In genomic region chr17:14184192-14184814, GRCm38 (mm10) we compare ENCODE assay signal across 22 mouse cellular contexts. TPM values are rescaled to one million over a fixed set of nuclear protein-coding genes. Genes with fewer than 3 reads are reported as not detected.
DNase-seq lines count a peak whose midpoint lies in the region; ATAC-seq and TF ChIP-seq lines count a peak whose summit lies in the region.
"Had no signal": no experiment of that assay in that cellular context is flagged by ENCODE, and none has a peak within 500 bp of the region (broad histone marks: within the 10 kb centered on the region; RNA-seq: fewer than 3 reads in every experiment).

No protein-coding gene starts in this region.

- no peaks in the 10 kb centered on the region for H3K36me3 ChIP-seq in intestine, embryonic 16.5 days (ENCODE audit: control insufficient read depth, insufficient read depth, low read length)
- no peaks in the 10 kb centered on the region for H3K36me3 ChIP-seq in intestine, embryonic 15.5 days
- no peaks in the 10 kb centered on the region for H3K36me3 ChIP-seq in limb, embryonic 12.5 days
- no peaks in the 10 kb centered on the region for H3K36me3 ChIP-seq in limb, embryonic 10.5 days
- H3K36me3 ChIP-seq in intestine, postnatal 0 days (ENCODE audit: control insufficient read depth, insufficient read depth), result no peaks in the 10 kb centered on the region
- H3K36me3 ChIP-seq: forebrain, embryonic 15.5 days; heart, embryonic 15.5 days; hindbrain, embryonic 13.5 days had no signal

- TF ChIP-seq CTCF in Patski (IDR thresholded peaks at IDR 0.05), result no peak
- TF ChIP-seq CTCF in intestine, postnatal 0 days (IDR thresholded peaks at IDR 0.05; ENCODE audit: low read depth), result no peak
- TF ChIP-seq CTCF in cerebellum, adult 2 months (IDR thresholded peaks at IDR 0.05; ENCODE audit: borderline replicate concordance, insufficient read depth, low read depth, low read length), result no peak

- POLR2A ChIA-PET in Patski (lab: Charles Lee), result no interaction called here

- no peak overlapping the region for H3K9ac ChIP-seq in intestine, embryonic 16.5 days (ENCODE audit: low read depth, low read length)
- H3K9ac ChIP-seq in intestine, embryonic 15.5 days, result no peak overlapping the region
- no peak overlapping the region for H3K9ac ChIP-seq in limb, embryonic 12.5 days (replicated peaks)
- H3K9ac ChIP-seq in intestine, postnatal 0 days (ENCODE audit: low read depth, low read length), result no peak overlapping the region
- H3K9ac ChIP-seq: forebrain, embryonic 15.5 days; heart, embryonic 15.5 days; hindbrain, embryonic 13.5 days had no signal

- 91% methylated on average over 4 of the region's 4 CpGs for WGBS in intestine, embryonic 16.5 days
- 79% methylated on average over 4 of the region's 4 CpGs for WGBS in intestine, embryonic 15.5 days
- 95% methylated on average over 4 of the region's 4 CpGs for WGBS in limb, embryonic 12.5 days
- 90% methylated on average over 4 of the region's 4 CpGs for WGBS in limb, embryonic 10.5 days
- WGBS in intestine, postnatal 0 days, result 85% methylated on average over 4 of the region's 4 CpGs
- 95% methylated on average over 4 of the region's 4 CpGs for WGBS in cerebellum, adult 2 months

- no peak for TF ChIP-seq POLR2A in cerebellum, adult 2 months (IDR thresholded peaks at IDR 0.05; ENCODE audit: borderline replicate concordance, insufficient read depth, low read length)

- no peak overlapping the region for H3K4me2 ChIP-seq in intestine, embryonic 16.5 days (ENCODE audit: low read depth, low read length)
- H3K4me2 ChIP-seq in intestine, embryonic 15.5 days (replicated peaks), result no peak overlapping the region
- H3K4me2 ChIP-seq in limb, embryonic 12.5 days, result no peak overlapping the region
- no peak overlapping the region for H3K4me2 ChIP-seq in intestine, postnatal 0 days (replicated peaks; ENCODE audit: low read depth)
- H3K4me2 ChIP-seq: forebrain, embryonic 15.5 days; heart, embryonic 11.5 days; heart, embryonic 15.5 days; hindbrain, embryonic 13.5 days had no signal

- DNase-seq in limb, embryonic 10.5 days (ENCODE audit: low spot score), result no peak
- no peak for DNase-seq in Patski (ENCODE audit: low read depth, low spot score)
- no peak for DNase-seq in cerebellum, postnatal 14 days
- DNase-seq in cerebellum, adult 2 months, result no peak
- DNase-seq: adrenal gland, postnatal 14 days; cerebellum, adult 18-20 months; cerebellum, postnatal 10 days; embryo, embryonic 11 days; gastrocnemius, postnatal 36 days; heart, adult 18-20 months; heart, postnatal 14 days had no signal

- in situ Hi-C loops in Patski (cut with MboI; ENCODE audit: low pct_unique_long_range_greater_than_20kb), result no loop called here

- no peaks in the 10 kb centered on the region for H3K27me3 ChIP-seq in intestine, embryonic 16.5 days (replicated peaks; ENCODE audit: control insufficient read depth, insufficient read depth, low read length)
- no peaks in the 10 kb centered on the region for H3K27me3 ChIP-seq in intestine, embryonic 15.5 days (replicated peaks)
- H3K27me3 ChIP-seq in limb, embryonic 12.5 days, result 0 out of 2 replicates have a peak, but pooled peaks cover 5% of the 10 kb centered on the region
- H3K27me3 ChIP-seq in limb, embryonic 10.5 days (ENCODE audit: low read depth, poor library complexity, severe bottlenecking), result no peaks in the 10 kb centered on the region
- no peaks in the 10 kb centered on the region for H3K27me3 ChIP-seq in Patski
- H3K27me3 ChIP-seq in intestine, postnatal 0 days (replicated peaks; ENCODE audit: control insufficient read depth, insufficient read depth, low read length), result no peaks in the 10 kb centered on the region
- H3K27me3 ChIP-seq in cerebellum, adult 2 months (ENCODE audit: control insufficient read depth, insufficient read depth, low read length), result no peaks in the 10 kb centered on the region
- H3K27me3 ChIP-seq: forebrain, embryonic 15.5 days; hindbrain, embryonic 13.5 days had no signal

- no peak overlapping the region for H3K4me3 ChIP-seq in intestine, embryonic 16.5 days (ENCODE audit: low read length)
- H3K4me3 ChIP-seq in intestine, embryonic 15.5 days (replicated peaks), result no peak overlapping the region
- H3K4me3 ChIP-seq in limb, embryonic 12.5 days (replicated peaks), result no peak overlapping the region
- H3K4me3 ChIP-seq in limb, embryonic 10.5 days, result no peak overlapping the region
- H3K4me3 ChIP-seq in intestine, postnatal 0 days (ENCODE audit: low read depth, low read length), result no peak overlapping the region
- H3K4me3 ChIP-seq in cerebellum, adult 2 months (replicated peaks; ENCODE audit: insufficient read depth, low read depth, low read length), result no peak overlapping the region
- H3K4me3 ChIP-seq: erythroblast, embryonic 14.5 days; forebrain, embryonic 15.5 days; heart, embryonic 15.5 days; hindbrain, embryonic 13.5 days had no signal

- no peaks in the 10 kb centered on the region for H3K9me3 ChIP-seq in intestine, embryonic 16.5 days (ENCODE audit: control insufficient read depth, low read length)
- H3K9me3 ChIP-seq in intestine, embryonic 15.5 days, result no peaks in the 10 kb centered on the region
- H3K9me3 ChIP-seq in limb, embryonic 12.5 days, result 0 out of 2 replicates have a peak, but pooled peaks cover 3% of the 10 kb centered on the region
- H3K9me3 ChIP-seq in limb, embryonic 10.5 days (replicated peaks), result no peaks in the 10 kb centered on the region
- no peaks in the 10 kb centered on the region for H3K9me3 ChIP-seq in intestine, postnatal 0 days (ENCODE audit: control insufficient read depth)
- H3K9me3 ChIP-seq: forebrain, embryonic 15.5 days; heart, embryonic 15.5 days; hindbrain, embryonic 13.5 days had no signal

- ATAC-seq in intestine, embryonic 16.5 days, result peak; percentile 43
- no peak for ATAC-seq in intestine, embryonic 15.5 days
- ATAC-seq in limb, embryonic 12.5 days (ENCODE audit: insufficient number of reproducible peaks, insufficient read depth, low FRiP score, low TSS enrichment, low read depth), result no peak
- peak; percentile 20 for ATAC-seq in Patski
- ATAC-seq in intestine, postnatal 0 days, result 0 out of 2 replicates have a peak, but pooled peaks have one; percentile 36
- ATAC-seq: activated CD4-positive, CD25-positive, alpha-beta regulatory T cell, adult 4 months; forebrain, embryonic 15.5 days; hindbrain, postnatal 0 days had no signal

- H3K27ac ChIP-seq in intestine, embryonic 16.5 days (ENCODE audit: low read length), result no peak overlapping the region
- no peak overlapping the region for H3K27ac ChIP-seq in intestine, embryonic 15.5 days
- H3K27ac ChIP-seq in limb, embryonic 12.5 days, result 0 out of 2 replicates have a peak overlapping the region, but pooled peaks have one; percentile 62
- H3K27ac ChIP-seq in limb, embryonic 10.5 days, result no peak overlapping the region
- no peak overlapping the region for H3K27ac ChIP-seq in intestine, postnatal 0 days (ENCODE audit: low read depth, low read length)
- H3K27ac ChIP-seq in cerebellum, adult 2 months (ENCODE audit: insufficient read depth, low read length), result no peak overlapping the region
- H3K27ac ChIP-seq: forebrain, embryonic 15.5 days; heart, embryonic 15.5 days; hindbrain, embryonic 13.5 days; hindbrain, postnatal 0 days had no signal

- CTCF ChIA-PET in Patski (lab: Charles Lee), result interaction anchor here (1.2 to 1.9 kb wide), 4 partner anchors 13 to 47 kb away, joined by 3 to 11 read pairs (median 6); partner anchors contain the start of gene Dact2

- peaks cover 3% of the 10 kb centered on the region; the same call in 1 of the 2 replicates for H3K4me1 ChIP-seq in intestine, embryonic 16.5 days (ENCODE audit: control insufficient read depth, insufficient read depth, low read length)
- H3K4me1 ChIP-seq in intestine, embryonic 15.5 days (replicated peaks), result peaks cover 6% of the 10 kb centered on the region; the same call in 1 of the 2 replicates
- H3K4me1 ChIP-seq in limb, embryonic 12.5 days (replicated peaks), result peaks cover 23% of the 10 kb centered on the region
- 0 out of 2 replicates have a peak, but pooled peaks cover 3% of the 10 kb centered on the region for H3K4me1 ChIP-seq in limb, embryonic 10.5 days
- no peaks in the 10 kb centered on the region for H3K4me1 ChIP-seq in intestine, postnatal 0 days (replicated peaks; ENCODE audit: control insufficient read depth, insufficient read depth, low read length)
- no peaks in the 10 kb centered on the region for H3K4me1 ChIP-seq in cerebellum, adult 2 months (ENCODE audit: control insufficient read depth, insufficient read depth, low read length)
- H3K4me1 ChIP-seq: forebrain, embryonic 15.5 days had no signal

RNA-seq across cellular contexts. Expression of gene Dact2, which starts 19.8 kb away (rescaled TPM):
- 4.5 and 5.1 TPM in 2 replicates for polyA plus RNA-seq in intestine, embryonic 16.5 days (2015; fragmentation: Nextera tagmentation; extraction: Ambion mirVana)
- 5.7 and 6.1 TPM in 2 replicates for polyA plus RNA-seq in intestine, embryonic 15.5 days (2015; fragmentation: Nextera tagmentation; extraction: Ambion mirVana)
- polyA plus RNA-seq in limb, embryonic 12.5 days (2016; fragmentation: Nextera tagmentation; extraction: Ambion mirVana), result 0.92 and 1.1 TPM in 2 replicates
- 0.50 and 1.0 TPM in 2 replicates for polyA plus RNA-seq in limb, embryonic 10.5 days (2016; fragmentation: Nextera tagmentation; extraction: Ambion mirVana)
- 22.1 TPM for polyA plus RNA-seq in Patski (2021)
- 6.2 and 7.8 TPM in 2 replicates for polyA plus RNA-seq in intestine, postnatal 0 days (2015; fragmentation: Nextera tagmentation; extraction: Ambion mirVana)
- polyA plus RNA-seq in cerebellum, adult 2 months (2012; rRNA removed), result 6.5 and 7.2 TPM in 2 replicates
- polyA plus RNA-seq: activated CD4-positive, CD25-positive, alpha-beta regulatory T cell, adult 4 months; erythroblast, embryonic 14.5 days had no signal

Comparison
In these comparisons a context has a peak if more than half of its experiments do, and no peak if none do; other contexts are left out.
1. ATAC-seq: peak in intestine, embryonic 16.5 days (single experiment), Patski (single experiment) and intestine, postnatal 0 days (single experiment); none in intestine, embryonic 15.5 days (single experiment) and limb, embryonic 12.5 days (single experiment).